Mouse (Mus musculus) midbrain, embryonic 15.5 days (tissue): ENCODE data around the gene Fbxo34. TPM values are rescaled to one million over a fixed set of nuclear protein-coding genes. Genes with fewer than 3 reads are reported as not detected.
"Not testable (repeated sequence)": the region's sequence is repeated elsewhere in the genome, so short reads cannot be mapped to it uniquely, and the experiment has no call there.

Experiments
- ATAC-seq: fragments of 200-750 bp; cut with Nextera tagmentation; replicated peaks from 2 replicates; pipeline ENCODE4 v1.8.0; 2017; ENCODE audit warnings: moderate TSS enrichment
- H3K27ac ChIP-seq: fragments of 300-500 bp; sonication (generic); 2 replicates; pipeline ENCODE4 v1.5.1; 2015; ENCODE audit warnings: mild to moderate bottlenecking, inconsistent platforms
- H3K27me3 ChIP-seq: fragments of 300-500 bp; sonication (generic); replicated peaks from 2 replicates; pipeline ENCODE4 v1.6.1; 2015; ENCODE audit warnings: inconsistent platforms
- H3K36me3 ChIP-seq: fragments of 300-500 bp; sonication (generic); replicated peaks from 2 replicates; pipeline ENCODE4 v1.6.1; 2015; ENCODE audit warnings: inconsistent platforms
- H3K4me1 ChIP-seq: fragments of 300-500 bp; sonication (generic); 2 replicates; pipeline ENCODE4 v1.6.1; 2015; ENCODE audit warnings: inconsistent platforms
- H3K4me2 ChIP-seq: fragments of 300-500 bp; sonication (generic); 2 replicates; pipeline ENCODE4 v1.6.1; 2015; ENCODE audit warnings: inconsistent platforms, mild to moderate bottlenecking, moderate library complexity
- H3K4me3 ChIP-seq: fragments of 300-500 bp; sonication (generic); 2 replicates; pipeline ENCODE4 v1.5.1; 2015; ENCODE audit warnings: mild to moderate bottlenecking, inconsistent platforms
- H3K9ac ChIP-seq: fragments of 300-500 bp; sonication (generic); 2 replicates; pipeline ENCODE4 v1.6.1; 2015; ENCODE audit warnings: mild to moderate bottlenecking, inconsistent platforms
- H3K9me3 ChIP-seq: fragments of 300-500 bp; sonication (generic); 2 replicates; pipeline ENCODE4 v1.6.1; 2016; ENCODE audit warnings: inconsistent platforms
- WGBS: fragments of 180-500 bp; shearing (Covaris S2); methylation state at CpG from one replicate; pipeline ENCODE4 v1.1.7; 2015; ENCODE audit warnings: mixed read lengths; 5-methylcytosine and 5-hydroxymethylcytosine counted together
- polyA plus RNA-seq: library from polyadenylated mRNA; unstranded; fragments of >200 nt; fragmentation: Nextera tagmentation; extraction: Ambion mirVana; gene quantifications from 2 replicates; pipeline ENCODE4 v1.2.1, GENCODE M21; 2015

Gene Fbxo34
- 31.9 and 36.0 TPM in 2 replicates for polyA plus RNA-seq

DNA sequence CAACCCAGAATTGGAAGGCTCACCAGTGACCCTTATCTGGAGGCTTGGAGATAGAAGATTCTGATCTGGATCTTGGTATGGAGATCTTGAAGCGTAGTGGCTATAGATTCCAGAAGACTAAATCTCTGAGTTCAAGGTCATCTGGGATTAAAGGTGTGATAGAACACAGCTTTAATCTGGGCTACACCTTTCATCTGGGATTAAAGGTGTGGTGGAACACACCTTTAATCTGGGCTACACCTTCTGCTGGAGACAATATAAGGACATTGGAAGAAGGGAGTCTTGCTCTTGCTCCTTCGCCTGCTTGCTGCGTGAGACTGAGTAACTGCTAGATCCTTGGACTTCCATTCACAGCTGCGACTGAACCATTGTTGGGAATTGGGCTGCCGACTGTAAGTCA, at the start of gene Fbxo34:
Gene Fbxo34, plus strand, starts transcription at position 301 of the 400 bp plus-strand sequence.
- not testable (repeated sequence) for H3K4me1 ChIP-seq, H3K4me3 ChIP-seq, H3K27me3 ChIP-seq, H3K9me3 ChIP-seq, H3K4me2 ChIP-seq, H3K27ac ChIP-seq, H3K9ac ChIP-seq, ATAC-seq, H3K36me3 ChIP-seq
- WGBS: 93% methylated on average over 3 of the region's 5 CpGs

DNA sequence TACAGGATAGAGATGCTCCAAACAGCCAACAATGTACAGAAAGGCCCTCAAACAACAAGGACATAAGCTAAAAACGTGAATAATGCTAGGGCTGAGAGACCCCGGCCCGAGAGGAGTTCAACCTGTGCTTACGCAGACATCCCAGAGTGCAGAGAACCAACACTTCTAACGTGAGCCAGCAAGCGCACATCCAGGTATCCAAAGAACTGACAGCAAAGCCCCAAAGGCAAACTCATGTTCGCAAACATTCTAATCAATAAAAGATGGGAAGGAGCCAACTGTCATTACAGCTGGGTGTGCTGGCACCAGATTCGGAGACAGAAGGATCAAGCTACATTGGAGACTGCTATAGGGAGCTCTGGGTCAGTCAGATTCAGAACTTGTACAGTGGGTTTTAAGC, 47.5 kb upstream of the Fbxo34 start:
- Histone ChIP-seq H3K4me1 (no peaks in the 10 kb centered on the region), H3K4me3 (no peak overlapping the region)
- WGBS: 93% methylated on average over 8 of the region's 8 CpGs

DNA sequence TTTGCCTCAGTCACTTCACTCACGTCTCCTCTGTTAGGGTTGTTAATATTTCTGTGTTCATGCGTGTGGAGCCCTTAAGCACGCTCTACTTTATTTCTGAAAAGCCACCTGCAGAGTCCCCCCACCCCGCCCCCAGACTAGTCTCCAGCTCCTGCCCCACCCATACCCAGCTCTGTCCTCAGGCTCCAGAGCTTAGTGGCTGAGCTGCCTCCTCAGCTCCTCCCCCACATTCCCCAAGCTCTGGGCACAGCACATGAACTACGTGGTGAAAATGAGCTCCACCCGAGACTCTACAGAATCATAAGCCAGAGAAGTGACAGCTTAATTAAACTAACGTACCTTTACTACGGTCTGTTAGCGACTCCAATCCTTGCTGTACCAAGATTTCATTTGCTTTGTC, 44.2 kb upstream of the Fbxo34 start:
- no peak for ATAC-seq
- Histone ChIP-seq H3K4me2 (no peak overlapping the region), H3K27me3 (no peaks in the 10 kb centered on the region), H3K9me3 (no peaks in the 10 kb centered on the region), H3K27ac (no peak overlapping the region), H3K4me1 (no peaks in the 10 kb centered on the region), H3K9ac (no peak overlapping the region), H3K36me3 (no peaks in the 10 kb centered on the region), H3K4me3 (no peak overlapping the region)
- WGBS: 88% methylated on average over 9 of the region's 9 CpGs

More for the DNA sequence above, 47.5 kb upstream of the Fbxo34 start:
- Histone ChIP-seq H3K27ac (no peak overlapping the region), H3K36me3 (no peaks in the 10 kb centered on the region), H3K4me2 (no peak overlapping the region), H3K27me3 (no peaks in the 10 kb centered on the region), H3K9ac (no peak overlapping the region), H3K9me3 (no peaks in the 10 kb centered on the region)
- ATAC-seq: no peak

DNA sequence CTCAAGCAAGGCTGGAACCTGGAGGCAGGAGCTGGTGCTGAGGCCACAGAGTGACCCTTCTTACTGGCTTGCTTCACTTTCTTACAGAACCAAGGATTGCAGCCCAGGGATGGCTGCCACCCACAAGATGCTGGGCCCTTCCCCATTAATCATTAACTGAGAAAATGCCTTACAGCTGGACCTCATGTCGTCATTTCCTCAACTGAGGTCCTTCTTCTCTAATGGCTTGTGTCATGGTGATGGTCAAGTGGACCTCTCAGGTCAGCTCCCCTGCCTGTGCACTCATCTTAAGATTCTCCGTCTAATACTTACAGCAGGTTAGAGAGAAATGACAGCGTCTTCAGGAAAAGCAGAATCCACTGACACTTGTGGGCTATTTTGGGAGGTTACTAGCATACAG, 32.9 kb upstream of the Fbxo34 start:
- H3K4me2 ChIP-seq: peak overlapping the region; percentile 69
- no peaks in the 10 kb centered on the region for H3K27me3 ChIP-seq
- H3K4me1 ChIP-seq: peaks cover 13% of the 10 kb centered on the region
- H3K9me3 ChIP-seq: no peaks in the 10 kb centered on the region
- peak overlapping the region; percentile 52 for H3K4me3 ChIP-seq
- H3K36me3 ChIP-seq: no peaks in the 10 kb centered on the region
- no peak for ATAC-seq
- 30% methylated on average over 3 of the region's 3 CpGs for WGBS
- no peak overlapping the region for H3K9ac ChIP-seq
- no peak overlapping the region for H3K27ac ChIP-seq

DNA sequence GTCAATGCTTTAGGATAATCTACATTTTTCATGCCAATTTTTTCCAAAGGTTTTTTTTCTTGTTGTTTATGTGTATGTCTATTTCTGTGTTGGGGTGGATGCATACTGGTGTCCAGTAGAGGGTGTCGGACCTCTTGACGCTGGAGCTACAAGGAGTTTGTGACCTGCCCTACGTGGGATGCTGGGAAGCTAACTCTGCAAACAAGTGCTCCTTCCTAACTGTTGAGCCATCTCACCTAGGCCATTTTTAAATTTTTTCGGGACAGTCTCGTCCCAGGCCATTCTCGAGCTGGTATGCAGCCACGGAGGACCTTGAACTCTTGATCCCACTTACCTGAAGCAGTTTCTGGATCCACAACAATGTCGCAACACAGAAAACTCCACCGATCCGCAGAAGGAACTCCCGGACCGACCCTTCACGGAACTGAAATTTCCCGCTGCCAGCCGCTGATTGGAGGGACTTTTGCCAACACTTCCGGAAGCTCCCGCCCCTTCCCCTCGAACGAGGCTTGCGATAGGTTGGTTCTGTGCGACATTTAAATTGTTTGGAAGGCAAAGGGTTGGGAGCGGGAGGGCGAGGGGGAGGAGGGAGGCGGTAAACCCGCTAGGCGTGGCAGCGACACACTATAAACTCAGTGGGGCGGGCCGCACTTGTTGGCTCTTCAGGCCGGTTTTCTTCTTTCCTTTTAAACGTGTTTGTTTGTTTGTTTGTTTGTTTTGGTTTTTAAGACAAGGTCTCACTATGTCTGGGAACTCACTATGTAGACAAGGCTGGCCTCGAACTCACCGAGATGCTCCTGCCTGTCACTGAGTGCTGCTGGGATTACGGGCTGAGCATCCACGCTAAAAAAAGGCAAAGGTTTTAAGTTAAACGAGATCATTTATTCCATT, 32.2 kb upstream of the Fbxo34 start, which contains the start of gene Dlgap5:
Gene Dlgap5, minus strand, starts transcription at position 633 of the 891 bp plus-strand sequence.
- WGBS: 1% methylated on average over 36 of the region's 36 CpGs
- Histone ChIP-seq H3K9me3 (no peaks in the 10 kb centered on the region), H3K4me1 (peaks cover 13% of the 10 kb centered on the region), H3K27ac (no peak within 1 kb of the TSS), H3K9ac (peak within 1 kb of the TSS; percentile 36; the same call in 1 of the 2 replicates), H3K4me3 (peak within 1 kb of the TSS; percentile 52), H3K27me3 (no peaks in the 10 kb centered on the region), H3K36me3 (no peaks in the 10 kb centered on the region), H3K4me2 (peak within 1 kb of the TSS; percentile 69)
- peak; percentile 99 for ATAC-seq

DNA sequence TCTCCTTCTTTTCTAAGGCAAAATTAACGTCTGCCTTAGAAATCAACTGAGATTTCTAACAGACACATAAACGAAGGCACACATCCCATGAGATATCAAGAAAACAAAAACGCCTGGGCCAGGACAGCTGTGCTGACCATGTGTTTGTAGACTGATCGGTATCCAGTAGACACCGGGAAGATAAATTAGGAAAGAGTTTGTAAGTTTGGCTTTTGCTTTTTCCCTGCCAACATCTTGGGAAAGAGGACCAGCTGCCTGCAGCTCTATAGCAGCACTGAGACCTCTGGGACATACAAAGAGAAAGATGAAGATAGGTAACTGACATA, 31.6 kb upstream of the Fbxo34 start:
- peak overlapping the region; percentile 36; the same call in 1 of the 2 replicates for H3K9ac ChIP-seq
- no peaks in the 10 kb centered on the region for H3K9me3 ChIP-seq
- H3K4me3 ChIP-seq: peak overlapping the region; percentile 52
- H3K4me2 ChIP-seq: peak overlapping the region; percentile 69
- no peaks in the 10 kb centered on the region for H3K36me3 ChIP-seq
- WGBS: 52% methylated on average over 5 of the region's 5 CpGs
- H3K27ac ChIP-seq: no peak overlapping the region
- ATAC-seq: no peak
- H3K27me3 ChIP-seq: no peaks in the 10 kb centered on the region
- H3K4me1 ChIP-seq: peaks cover 13% of the 10 kb centered on the region

DNA sequence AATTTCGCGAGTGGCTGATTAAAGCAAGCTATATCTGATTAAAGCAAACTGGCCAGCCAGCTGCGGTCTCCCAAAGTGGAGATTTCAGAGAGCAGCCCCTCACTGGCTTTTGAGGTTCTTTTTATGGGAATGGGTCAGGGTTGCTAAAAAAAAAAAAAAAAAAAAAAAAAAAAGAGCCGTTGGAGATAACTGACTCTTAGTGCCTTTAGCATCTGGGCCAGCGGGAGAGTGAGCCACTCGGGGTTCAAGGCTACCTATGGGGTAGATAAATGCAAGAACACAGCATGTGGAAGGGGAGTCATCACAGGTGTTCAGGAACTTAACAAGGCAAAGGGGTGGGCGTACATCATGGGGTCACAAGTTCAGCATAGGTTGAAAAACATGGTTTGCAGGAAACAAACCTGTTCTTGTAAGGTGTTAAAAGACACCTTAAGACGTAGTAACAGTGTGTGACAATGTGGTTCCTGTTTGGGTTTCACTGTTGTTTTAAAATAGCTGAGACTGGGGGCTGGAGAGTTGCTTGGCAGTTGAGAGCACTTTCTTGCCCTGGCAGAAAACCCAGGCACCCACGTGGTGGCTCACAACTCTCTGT, 31.1 kb upstream of the Fbxo34 start:
- no peak overlapping the region for H3K4me3 ChIP-seq
- no peaks in the 10 kb centered on the region for H3K27me3 ChIP-seq
- H3K27ac ChIP-seq: no peak overlapping the region
- ATAC-seq: no peak
- no peak overlapping the region for H3K4me2 ChIP-seq
- H3K9me3 ChIP-seq: no peaks in the 10 kb centered on the region
- peaks cover 13% of the 10 kb centered on the region for H3K4me1 ChIP-seq
- 88% methylated on average over 9 of the region's 9 CpGs for WGBS
- H3K36me3 ChIP-seq: no peaks in the 10 kb centered on the region
- no peak overlapping the region for H3K9ac ChIP-seq

DNA sequence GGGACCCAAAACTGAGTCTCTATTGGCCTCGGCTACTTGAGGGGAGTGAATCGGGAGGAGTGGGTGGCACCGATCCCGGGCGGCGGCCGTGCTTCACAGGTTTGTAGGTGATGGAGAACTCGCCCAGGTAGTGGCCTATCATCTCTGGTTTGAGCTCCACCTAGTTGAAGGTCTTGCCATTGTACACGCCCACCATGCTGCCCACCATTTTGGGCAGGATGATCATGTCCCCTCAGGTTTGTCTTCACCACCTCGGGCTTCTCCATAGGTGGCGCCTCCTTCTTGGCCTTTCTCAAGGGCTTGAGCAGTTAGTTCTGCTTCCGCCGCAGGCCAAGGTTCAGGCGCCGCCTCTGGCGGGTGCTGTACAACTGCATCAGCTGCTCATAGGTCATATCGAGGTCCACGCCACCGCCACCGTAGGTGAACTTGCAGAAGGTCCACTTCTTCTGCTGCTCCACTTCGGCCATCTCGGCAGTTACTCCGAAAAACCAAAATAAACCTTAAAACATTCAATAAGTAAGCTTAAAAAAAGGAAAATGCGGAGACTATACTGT, 30.4 kb upstream of the Fbxo34 start:
- no peak overlapping the region for H3K4me2 ChIP-seq
- H3K36me3 ChIP-seq: no peaks in the 10 kb centered on the region
- H3K27me3 ChIP-seq: no peaks in the 10 kb centered on the region
- H3K9me3 ChIP-seq: no peaks in the 10 kb centered on the region
- no peak overlapping the region for H3K27ac ChIP-seq
- no peak for ATAC-seq
- no peak overlapping the region for H3K4me3 ChIP-seq
- H3K9ac ChIP-seq: no peak overlapping the region
- 93% methylated on average over 24 of the region's 24 CpGs for WGBS
- peaks cover 13% of the 10 kb centered on the region for H3K4me1 ChIP-seq

DNA sequence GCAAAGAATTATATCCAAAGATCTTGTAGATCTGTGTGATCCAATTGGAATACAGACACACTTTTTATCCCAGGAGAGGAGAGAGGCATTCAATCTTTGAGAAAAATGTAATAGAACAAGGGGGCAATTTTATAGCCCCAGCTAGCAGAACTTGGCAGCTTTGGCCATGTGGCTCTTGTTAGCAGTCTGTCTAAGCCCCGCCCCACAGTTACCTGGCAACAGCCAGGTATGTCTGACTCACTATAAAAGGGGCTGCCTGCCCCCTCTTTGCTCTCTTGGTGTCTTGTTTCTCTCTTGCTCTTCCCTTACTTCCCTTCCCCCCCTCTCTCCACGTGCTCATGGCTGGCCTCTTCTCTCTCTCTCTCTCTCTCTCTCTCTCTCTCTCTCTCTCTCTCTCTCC, 28.6 kb upstream of the Fbxo34 start:
- no peak overlapping the region for H3K9ac ChIP-seq
- no peak for ATAC-seq
- H3K27me3 ChIP-seq: no peaks in the 10 kb centered on the region
- H3K9me3 ChIP-seq: no peaks in the 10 kb centered on the region
- no peak overlapping the region for H3K4me3 ChIP-seq
- H3K4me2 ChIP-seq: no peak overlapping the region
- WGBS: 41% methylated on average over 2 of the region's 2 CpGs
- H3K27ac ChIP-seq: no peak overlapping the region
- no peaks in the 10 kb centered on the region for H3K36me3 ChIP-seq
- H3K4me1 ChIP-seq: peaks cover 13% of the 10 kb centered on the region

DNA sequence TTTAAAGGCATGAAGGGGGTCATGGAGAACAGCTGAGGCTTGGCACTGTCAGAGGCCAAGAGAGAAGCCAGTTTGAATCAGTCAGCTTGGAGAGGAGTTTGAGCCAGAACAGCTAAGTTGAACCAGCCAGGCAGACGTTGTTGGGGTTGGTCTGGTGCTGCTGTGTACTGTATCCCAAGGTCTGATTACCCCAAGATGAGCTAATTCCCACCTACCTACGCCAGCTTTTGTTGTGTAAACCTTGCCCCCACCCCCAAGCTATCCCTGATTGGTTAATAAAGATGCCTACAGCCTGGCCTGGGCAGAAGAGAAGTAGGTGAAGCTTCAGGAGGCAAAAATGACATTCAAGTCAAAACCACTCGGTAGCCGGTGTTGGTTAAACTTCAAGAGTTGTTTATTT, 27.8 kb upstream of the Fbxo34 start:
- H3K36me3 ChIP-seq: no peaks in the 10 kb centered on the region
- no peaks in the 10 kb centered on the region for H3K9me3 ChIP-seq
- 66% methylated on average over 4 of the region's 4 CpGs for WGBS
- no peak overlapping the region for H3K27ac ChIP-seq
- H3K4me1 ChIP-seq: peaks cover 8% of the 10 kb centered on the region
- no peak overlapping the region for H3K4me3 ChIP-seq
- no peak overlapping the region for H3K4me2 ChIP-seq
- H3K9ac ChIP-seq: no peak overlapping the region
- no peaks in the 10 kb centered on the region for H3K27me3 ChIP-seq
- no peak for ATAC-seq

DNA sequence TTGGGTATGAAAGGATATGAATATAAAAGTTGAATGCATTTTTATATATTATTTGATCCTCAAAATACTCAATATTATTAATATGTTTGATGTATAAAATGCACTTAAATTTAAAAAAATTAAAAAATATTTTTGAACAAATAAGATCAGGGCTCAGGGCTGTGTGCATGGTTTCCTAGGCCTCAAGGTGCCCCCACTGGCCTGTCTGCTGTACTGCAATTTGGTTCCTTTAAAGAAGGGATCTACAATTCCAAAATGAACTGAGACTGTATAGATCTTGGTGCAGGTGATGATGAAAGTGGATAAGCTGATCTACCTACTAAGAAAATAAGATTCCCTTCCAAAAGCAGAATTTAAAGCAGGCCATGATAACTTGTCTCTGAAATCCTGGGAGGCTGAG, 17.2 kb upstream of the Fbxo34 start:
- no peaks in the 10 kb centered on the region for H3K9me3 ChIP-seq
- no peak overlapping the region for H3K27ac ChIP-seq
- no peak overlapping the region for H3K4me2 ChIP-seq
- H3K4me3 ChIP-seq: no peak overlapping the region
- no peak overlapping the region for H3K9ac ChIP-seq
- ATAC-seq: no peak
- H3K27me3 ChIP-seq: no peaks in the 10 kb centered on the region
- no peaks in the 10 kb centered on the region for H3K36me3 ChIP-seq
- no peaks in the 10 kb centered on the region for H3K4me1 ChIP-seq

DNA sequence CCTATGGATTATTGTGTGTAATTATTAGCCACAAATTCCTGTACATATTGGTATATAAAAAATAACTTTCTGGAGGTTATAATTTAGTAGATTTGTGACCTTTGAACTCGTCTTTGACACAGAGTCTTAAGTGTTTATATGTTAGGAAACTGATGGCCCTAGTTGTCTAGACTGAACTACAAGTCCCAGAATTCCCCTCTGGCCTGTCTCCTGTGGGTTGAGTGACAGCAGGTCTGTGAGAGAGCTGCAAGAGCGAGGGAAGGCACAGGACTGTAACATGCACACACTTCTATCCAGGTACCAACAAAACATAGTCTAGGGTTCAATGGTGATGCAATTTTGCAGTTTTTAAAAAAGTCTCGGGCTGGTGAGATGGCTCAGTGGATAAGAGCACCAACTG, 11.3 kb upstream of the Fbxo34 start:
- Histone ChIP-seq H3K27me3 (no peaks in the 10 kb centered on the region), H3K36me3 (no peaks in the 10 kb centered on the region), H3K4me2 (no peak overlapping the region), H3K4me1 (no peaks in the 10 kb centered on the region), H3K4me3 (no peak overlapping the region), H3K9ac (no peak overlapping the region), H3K9me3 (no peaks in the 10 kb centered on the region), H3K27ac (no peak overlapping the region)
- ATAC-seq: no peak
- WGBS: 73% methylated on average over 3 of the region's 3 CpGs
